Mouse (Mus musculus) lung, postnatal 36 days (tissue): ENCODE measurements at regions not wholly inside any gene's neighbourhood (a gene's known extent, or its start where the extent isn't known, plus 50 kb on each side); places are given as distances from the start of the nearest gene placed in this dataset.

ENCODE experiments used
- DNase-seq: peaks from one replicate; pipeline ENCODE4 v3.0.0; 2022; ENCODE audit warnings: mixed read lengths

DNA sequence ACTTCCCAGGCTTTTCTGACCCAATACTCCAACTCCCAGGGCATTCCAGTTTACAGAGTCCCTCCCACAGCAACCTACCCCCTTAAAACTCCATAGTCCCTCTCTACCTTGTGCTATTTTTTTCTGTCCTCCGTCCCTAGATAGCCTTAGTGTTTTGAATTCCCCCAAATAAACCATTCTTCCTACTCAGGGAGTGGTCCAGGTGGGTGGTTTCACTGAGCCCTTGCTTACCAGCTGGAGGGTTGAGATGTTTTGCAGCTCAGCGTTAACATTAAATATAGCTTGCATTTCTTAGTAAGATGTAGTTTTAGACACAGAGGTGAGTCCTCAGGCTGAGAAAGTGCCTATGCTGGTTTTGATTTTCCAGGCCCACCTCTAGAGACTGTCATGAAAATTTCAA is 313.0 kb downstream of the Bmper start:
- no peak for DNase-seq

DNA sequence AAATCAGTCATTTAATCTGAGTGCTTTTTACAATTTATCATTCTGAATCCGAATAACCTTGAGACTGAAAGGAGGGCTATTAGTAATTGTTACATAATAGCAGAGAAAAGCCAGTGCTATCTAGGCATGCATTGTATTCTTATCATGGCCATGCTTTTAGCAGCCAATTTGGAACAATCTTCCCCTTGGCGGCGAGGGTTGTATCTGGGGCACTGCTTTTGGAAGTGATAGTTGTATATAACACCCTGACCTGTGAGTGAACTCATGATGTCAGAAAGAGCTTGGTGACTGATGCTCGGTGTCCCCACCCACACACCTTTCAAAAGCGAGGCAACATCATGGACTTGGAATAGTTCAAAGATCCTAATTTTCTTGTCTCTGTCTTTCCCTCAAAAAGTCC is 315.2 kb downstream of the Bmper start:
- no peak for DNase-seq

DNA sequence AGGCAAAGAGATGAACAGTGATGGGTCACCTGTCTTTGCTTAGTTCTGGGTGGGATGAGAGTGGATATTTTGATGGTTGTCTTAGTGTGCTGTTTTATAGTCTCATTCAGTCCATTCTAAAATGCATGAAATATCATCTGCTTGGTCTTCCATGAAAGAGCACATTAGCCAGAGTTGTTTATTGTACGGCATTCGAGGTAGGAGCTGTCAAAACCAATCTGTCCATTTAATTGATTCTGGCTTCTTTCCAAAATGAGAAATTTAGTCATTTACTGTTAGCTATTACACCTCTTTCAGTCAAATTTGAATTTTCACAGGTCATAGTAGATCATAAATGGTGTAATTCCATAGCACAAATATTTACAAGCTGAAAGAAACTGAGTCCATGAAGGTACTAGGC is 328.8 kb downstream of the Bmper start:
- no peak for DNase-seq

DNA sequence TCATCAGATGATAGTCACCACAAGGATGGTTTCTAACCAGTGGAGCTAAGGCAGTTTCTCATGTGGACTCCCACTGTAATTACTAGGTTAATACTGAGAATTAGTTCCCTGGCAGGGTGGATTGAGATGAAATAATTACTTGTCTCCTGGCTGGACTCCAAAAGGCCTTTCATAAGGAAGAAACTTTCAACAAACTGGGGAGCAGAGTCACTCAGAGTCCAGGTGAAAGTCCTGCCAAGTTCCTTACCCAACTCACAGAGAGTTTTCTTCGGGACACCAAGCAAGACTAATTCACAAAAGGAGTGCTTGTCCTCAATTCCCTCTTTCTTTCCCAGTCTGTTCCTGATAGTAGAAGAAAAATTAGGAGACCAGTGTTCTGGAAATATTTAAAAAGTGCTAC is 330.9 kb downstream of the Bmper start:
- DNase-seq = peak; percentile 21

DNA sequence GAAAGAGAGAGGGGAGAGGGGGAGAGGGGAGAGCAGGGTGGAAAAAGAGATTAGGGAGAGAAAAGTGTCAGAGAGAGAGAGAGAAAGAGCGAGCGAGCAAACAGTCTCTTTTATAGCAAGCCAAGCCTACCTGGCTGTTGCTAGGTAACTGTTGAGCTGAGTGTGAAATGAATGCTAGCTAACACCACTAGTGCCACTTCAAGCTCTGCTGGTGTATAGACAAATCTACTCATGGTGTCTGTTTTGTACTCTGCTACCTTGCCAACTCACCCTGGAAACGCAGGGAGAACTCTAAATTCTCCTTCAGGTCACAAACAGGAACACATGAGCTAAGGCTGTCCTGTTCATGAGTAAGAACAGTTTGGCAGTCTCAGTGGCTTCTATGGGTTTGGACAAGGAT is 334.7 kb downstream of the Bmper start:
- peak; percentile 74 for DNase-seq

DNA sequence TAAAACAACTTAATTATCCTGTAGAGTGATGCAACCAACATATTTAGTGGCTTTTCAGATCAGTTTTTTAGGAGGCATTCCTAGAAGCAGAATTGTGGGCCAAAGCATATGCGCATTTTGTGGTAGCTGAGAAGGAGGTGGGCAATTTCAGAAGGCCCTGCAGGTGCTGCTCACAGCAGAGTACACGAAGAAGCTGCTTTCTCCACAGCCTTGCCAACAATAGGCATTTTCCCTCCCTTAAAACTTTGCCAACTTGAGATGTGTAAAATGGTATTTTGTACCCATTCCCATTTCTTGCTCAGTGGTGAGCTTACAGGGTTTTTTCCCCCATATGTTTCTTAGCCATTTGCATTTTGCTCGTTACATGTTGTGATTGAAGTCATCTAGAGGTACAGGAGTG is 339.0 kb downstream of the Bmper start:
- DNase-seq = no peak

DNA sequence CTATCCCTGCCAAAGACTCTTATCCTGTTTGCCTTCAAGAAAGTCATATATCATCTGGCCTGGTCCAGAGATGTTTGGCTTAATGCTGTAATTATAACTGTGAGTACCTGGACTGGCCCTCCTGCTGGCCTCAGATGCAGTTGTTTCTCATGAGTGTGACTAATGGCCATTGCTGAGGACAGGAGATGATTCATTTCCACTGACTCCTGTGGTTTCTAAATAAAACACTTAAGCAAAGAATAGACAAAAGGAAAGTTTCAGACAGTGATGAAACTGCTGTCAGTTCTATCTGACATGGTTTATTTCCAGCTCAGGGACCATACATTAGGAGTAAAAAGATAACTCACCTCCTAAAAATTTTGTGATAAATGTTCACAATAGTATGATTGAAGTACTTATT is 344.2 kb downstream of the Bmper start:
- DNase-seq = no peak

DNA sequence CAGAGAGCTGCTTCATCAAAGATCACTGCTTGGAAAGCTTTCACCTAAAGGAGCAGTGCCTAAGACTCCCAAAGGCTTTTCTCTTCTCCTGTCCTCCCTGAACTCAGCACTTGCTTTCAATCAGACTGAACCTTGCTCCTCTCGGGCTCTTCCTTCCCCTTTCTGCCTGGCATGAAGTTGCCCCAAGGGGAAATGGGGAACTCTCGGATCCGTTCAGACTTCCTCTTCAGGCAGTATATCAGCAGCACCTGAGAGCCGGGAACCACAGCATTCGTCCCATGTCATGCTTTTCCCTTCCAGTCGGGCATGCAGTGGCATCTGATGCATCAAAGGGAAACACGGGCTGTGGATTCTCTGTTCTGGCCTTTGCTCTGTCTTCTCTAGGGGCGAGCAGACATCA is 347.3 kb downstream of the Bmper start:
- DNase-seq = peak; percentile 18

DNA sequence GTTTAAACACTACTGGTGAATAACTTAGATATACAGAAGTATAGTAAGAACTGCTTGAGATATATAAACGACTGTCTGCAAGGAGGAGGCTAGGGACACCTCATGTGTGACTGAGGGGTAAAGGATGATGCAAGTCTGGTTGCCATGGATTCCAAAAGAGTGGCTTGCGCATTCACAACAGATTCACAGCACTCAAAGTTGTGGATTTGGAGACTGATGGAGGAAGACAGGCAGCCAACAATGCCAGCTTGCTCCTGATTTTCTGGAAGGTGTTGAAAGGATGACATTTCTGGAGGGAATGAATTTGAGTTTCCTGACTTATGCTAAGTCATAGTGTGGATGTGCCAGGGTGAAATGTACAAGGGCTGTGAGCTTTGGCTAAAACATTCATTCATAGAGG is 353.4 kb downstream of the Bmper start:
- DNase-seq = no peak

DNA sequence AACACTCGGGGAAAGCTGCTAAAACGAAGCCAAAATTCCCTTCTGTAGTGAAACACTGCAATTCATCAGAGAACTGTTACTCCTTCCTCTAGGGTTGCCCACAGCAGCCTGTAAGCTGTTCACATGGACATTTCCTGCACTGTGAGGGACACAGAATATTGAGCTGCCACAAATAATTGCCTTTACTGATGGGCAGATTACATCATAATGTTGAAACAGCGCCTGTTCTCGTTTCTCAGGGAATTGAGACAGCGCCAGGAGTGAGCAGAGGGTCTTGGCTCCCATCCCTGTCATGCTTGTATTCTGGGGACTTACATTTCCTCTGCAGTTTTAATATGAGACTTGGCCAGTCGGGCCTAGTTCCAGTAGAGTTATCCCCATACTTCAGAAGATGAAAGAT is 357.3 kb downstream of the Bmper start:
- DNase-seq = no peak

DNA sequence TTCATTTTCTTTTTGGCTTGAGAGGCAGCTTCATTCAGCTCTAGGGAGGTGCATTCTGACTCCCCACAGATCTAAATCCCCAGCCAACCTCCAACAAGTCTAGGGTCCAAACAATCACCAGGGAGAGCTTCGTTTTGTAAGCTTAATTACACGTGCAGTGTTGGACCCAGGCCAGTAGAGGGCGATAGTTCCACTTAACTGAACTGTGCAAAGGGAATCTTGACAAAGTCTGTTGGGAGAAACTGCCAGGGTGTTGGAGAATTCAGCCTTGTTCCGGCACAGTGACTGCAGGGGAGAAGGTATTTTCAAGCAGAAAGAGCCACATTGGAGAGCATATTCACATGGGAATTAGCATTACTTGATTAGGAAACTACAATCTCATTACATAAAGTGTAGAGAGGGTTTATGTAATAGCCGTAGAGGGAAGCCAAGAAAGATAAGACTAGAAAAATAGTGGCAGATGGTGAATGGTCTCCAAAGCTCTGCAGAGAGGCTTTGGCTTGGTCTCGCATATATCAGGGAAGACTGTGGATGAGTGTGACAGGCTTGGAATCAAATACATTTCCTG is 358.2 kb downstream of the Bmper start:
- peak; percentile 79 for DNase-seq

DNA sequence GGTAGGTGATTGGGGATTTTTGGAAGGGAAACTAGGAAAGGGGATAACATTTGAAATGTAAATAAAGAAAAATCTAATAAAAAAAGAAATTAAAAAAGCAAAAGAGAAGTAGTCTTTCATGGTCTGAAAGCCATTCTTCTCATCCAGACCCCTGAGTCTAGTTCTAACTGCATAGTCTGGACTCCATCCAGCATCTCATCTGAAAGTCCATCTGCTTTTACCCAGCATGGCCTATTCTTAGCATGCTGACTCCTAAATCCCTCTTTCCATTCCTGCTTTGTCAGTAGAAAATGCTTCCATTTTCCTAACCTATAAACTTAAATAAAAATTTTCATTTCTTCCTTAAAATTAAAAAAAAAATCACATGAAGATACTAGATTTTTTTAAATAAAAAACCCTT is 361.7 kb downstream of the Bmper start:
- DNase-seq = no peak

DNA sequence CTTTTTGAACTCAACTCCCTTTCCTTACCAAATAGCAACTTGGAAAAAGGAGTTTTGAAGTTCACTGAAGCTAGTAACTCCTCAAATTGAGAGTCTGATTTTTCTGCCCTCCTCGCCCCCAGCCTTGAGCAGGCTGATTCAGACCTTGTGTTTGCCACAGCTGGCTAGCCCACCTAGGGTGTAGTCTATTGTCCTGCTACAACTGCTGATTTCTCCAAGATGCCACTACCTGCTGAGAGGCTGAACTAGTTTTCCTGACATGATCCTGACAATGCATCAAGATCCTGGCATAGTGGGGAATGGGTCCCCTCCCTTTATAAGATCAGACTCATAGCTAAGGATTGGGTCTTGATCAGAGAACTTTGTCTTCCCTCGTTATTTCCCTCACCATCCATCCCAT is 366.1 kb downstream of the Bmper start:
- no peak for DNase-seq

DNA sequence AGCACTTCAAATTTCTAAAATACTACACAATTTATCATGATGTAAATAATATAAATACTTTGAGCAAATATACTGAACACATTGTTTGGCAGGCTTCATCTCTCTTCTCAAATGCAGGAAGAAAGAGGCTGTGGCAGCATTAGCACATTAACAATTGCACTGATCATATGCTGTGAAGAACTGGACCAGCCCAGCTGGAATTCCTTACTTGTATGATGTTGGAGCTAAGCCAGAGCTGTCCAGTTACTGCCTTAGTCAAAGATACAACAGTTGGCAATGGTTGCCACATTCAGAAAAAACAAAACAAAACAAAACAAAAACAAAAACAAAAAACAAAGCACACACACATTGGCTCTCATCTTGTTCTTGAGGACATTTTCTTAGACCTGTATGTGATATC is 369.0 kb downstream of the Bmper start:
- peak; percentile 9 for DNase-seq

DNA sequence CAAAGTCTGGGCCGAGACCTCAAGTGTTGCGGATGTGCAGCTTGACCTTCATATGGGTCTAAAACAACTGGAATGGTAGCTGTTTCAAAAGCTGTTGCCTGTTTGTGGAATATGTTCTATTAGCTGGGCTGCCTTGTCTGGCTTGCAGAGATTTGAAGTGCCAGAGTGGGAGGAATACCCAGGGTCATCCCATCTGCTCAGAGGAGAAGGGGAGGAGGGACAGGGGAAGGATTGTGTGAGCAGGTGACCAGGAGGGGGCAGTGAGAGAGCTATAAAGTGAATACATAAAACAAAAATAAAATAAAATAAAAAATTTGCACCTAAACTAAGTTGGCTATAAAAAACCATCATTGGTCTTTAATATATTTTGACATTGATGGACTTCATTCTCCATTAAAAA is 377.7 kb downstream of the Bmper start:
- no peak for DNase-seq
